Mouse (Mus musculus): ENCODE data around the gene Adgra1. TPM values are rescaled to one million over a fixed set of nuclear protein-coding genes. Genes with fewer than 3 reads are reported as not detected.
A peak's percentile ranks its signal among the peaks of the same experiment; 100 is the strongest.

Gene Adgra1
- polyA plus RNA-seq, 1 experiment from 2014 or later, result 24.2 TPM

DNA sequence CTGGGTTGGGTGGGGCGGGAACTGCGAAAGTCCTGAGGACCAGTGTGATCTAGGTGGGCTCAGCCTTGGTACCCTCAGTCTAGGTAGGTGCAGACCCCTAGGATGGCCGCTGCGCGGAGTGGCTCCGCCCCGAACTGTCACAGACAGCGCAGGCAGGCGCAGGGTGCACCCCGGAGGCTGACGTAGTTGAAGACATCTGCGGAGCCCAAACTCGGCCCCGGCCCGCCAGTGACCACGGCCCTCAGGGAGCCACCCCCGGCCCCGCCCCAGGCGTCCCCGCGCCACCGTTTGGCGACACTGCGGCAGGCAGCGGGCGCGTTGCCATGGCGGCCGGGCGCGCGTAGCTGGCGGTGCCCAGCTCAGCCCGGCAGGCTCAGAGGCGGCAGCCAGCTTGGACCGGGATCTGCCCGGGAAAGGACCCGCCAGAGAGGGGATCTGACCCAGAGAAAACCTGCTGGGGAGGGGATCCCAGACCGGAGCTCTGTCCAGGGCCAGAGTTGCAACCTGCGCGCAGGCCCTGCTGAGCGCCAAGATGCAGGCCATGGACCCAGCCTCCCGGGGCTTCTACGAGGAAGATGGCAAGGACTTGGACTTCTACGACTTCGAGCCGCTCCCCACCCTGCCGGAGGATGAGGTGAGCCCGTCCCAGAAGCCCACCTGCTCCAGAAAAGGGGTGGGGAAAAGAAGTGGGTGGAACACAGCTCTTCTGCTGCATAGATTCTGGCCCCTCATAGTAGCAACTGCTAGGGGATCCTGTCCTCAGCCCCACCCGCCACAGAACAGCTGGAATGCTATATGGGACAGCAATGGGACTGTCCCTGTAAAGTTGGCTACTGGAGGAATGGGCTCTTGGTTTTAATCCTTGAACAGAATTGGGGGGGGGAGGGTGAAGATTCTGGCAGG lies 60.9 kb downstream of the Adgra1 start, which contains the start of gene Kndc1:
Gene Kndc1 (plus strand): TSS at position 42 of the 903 bp plus-strand sequence.
- H3K9me3 ChIP-seq (ENCODE audit: control insufficient read depth, low read length), result no peaks in the 10 kb centered on the region
- H3K9ac ChIP-seq (replicated peaks; ENCODE audit: low read length), result peak within 1 kb of the TSS; percentile 68
- 0 out of 2 replicates have a peak, but pooled peaks cover 9% of the 10 kb centered on the region for H3K27me3 ChIP-seq (ENCODE audit: control insufficient read depth, insufficient read depth, low read length)
- no peaks in the 10 kb centered on the region for H3K36me3 ChIP-seq (ENCODE audit: control insufficient read depth, insufficient read depth, low read length)
- DNase-seq, result peak; percentile 78
- H3K4me2 ChIP-seq (ENCODE audit: low read length), result peak within 1 kb of the TSS; percentile 76
- H3K4me1 ChIP-seq (ENCODE audit: control insufficient read depth, insufficient read depth, low read length), result 0 out of 2 replicates have a peak, but pooled peaks cover 8% of the 10 kb centered on the region
- ATAC-seq (ENCODE audit: low FRiP score, low TSS enrichment), result peak; percentile 73
- under 1% methylated on average over 50 of the region's 50 CpGs for WGBS
- peak within 1 kb of the TSS; percentile 52 for H3K4me3 ChIP-seq (replicated peaks; ENCODE audit: low read depth, low read length)
- H3K27ac ChIP-seq (replicated peaks; ENCODE audit: low read depth, low read length), result no peak within 1 kb of the TSS

DNA sequence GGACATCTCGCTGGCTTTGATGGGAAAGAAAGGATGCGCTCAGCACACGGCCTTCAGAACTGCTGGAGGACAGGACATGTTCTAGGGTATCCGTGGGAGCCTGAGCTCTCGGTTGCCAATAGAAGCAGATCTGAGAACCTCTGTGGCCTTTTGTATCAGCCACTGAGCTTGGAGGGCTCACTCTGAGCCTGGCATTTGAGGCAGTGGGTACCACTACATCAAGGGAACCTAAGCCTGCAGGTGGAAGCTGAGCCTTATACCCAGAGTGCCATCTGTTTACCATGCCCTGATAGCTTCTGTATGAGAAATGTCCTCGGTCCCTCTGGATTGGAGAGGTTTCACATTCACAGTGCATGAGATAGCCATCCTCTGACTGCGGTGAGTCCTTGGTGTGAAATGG lies 62.3 kb downstream of the Adgra1 start:
- ATAC-seq (ENCODE audit: low FRiP score, low TSS enrichment), result no peak
- no peaks in the 10 kb centered on the region for H3K9me3 ChIP-seq (ENCODE audit: control insufficient read depth, low read length)
- no peak overlapping the region; the same call in 1 of the 2 replicates for H3K4me3 ChIP-seq (replicated peaks; ENCODE audit: low read depth, low read length)
- WGBS, result 72% methylated on average over 7 of the region's 7 CpGs
- no peak for DNase-seq
- no peaks in the 10 kb centered on the region for H3K36me3 ChIP-seq (ENCODE audit: control insufficient read depth, insufficient read depth, low read length)
- 0 out of 2 replicates have a peak, but pooled peaks cover 8% of the 10 kb centered on the region for H3K4me1 ChIP-seq (ENCODE audit: control insufficient read depth, insufficient read depth, low read length)
- peak overlapping the region; percentile 16; the same call in 1 of the 2 replicates for H3K9ac ChIP-seq (replicated peaks; ENCODE audit: low read length)
- 0 out of 2 replicates have a peak, but pooled peaks cover 9% of the 10 kb centered on the region for H3K27me3 ChIP-seq (ENCODE audit: control insufficient read depth, insufficient read depth, low read length)
- H3K4me2 ChIP-seq (ENCODE audit: low read length), result peak overlapping the region; percentile 76
- no peak overlapping the region for H3K27ac ChIP-seq (replicated peaks; ENCODE audit: low read depth, low read length)

DNA sequence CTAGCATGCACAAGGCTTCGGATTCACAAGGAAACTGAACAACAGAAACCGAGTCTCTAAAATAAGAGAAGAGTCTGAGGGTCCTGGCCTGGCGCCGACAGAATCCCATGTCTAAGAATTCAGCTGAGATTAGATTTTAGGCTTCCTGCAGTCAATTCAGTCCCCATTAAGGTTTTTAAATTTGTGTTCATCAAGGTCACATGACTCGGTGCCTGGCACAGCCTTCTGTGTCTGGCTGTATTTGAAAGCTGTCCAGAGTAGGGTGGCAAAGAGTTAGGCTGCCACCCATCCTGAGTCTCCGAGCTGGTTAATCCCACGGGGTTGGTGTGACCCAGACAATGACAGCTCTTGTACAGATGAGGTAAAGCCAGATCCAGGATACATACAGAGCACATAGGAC lies 62.8 kb downstream of the Adgra1 start:
- H3K36me3 ChIP-seq (ENCODE audit: control insufficient read depth, insufficient read depth, low read length), result no peaks in the 10 kb centered on the region
- no peaks in the 10 kb centered on the region for H3K9me3 ChIP-seq (ENCODE audit: control insufficient read depth, low read length)
- DNase-seq, result no peak
- H3K4me3 ChIP-seq (replicated peaks; ENCODE audit: low read depth, low read length), result no peak overlapping the region
- no peak overlapping the region for H3K27ac ChIP-seq (replicated peaks; ENCODE audit: low read depth, low read length)
- H3K27me3 ChIP-seq (ENCODE audit: control insufficient read depth, insufficient read depth, low read length), result 0 out of 2 replicates have a peak, but pooled peaks cover 9% of the 10 kb centered on the region
- WGBS, result 86% methylated on average over 7 of the region's 7 CpGs
- H3K4me2 ChIP-seq (ENCODE audit: low read length), result no peak overlapping the region
- 0 out of 2 replicates have a peak, but pooled peaks cover 8% of the 10 kb centered on the region for H3K4me1 ChIP-seq (ENCODE audit: control insufficient read depth, insufficient read depth, low read length)
- ATAC-seq (ENCODE audit: low FRiP score, low TSS enrichment), result no peak
- no peak overlapping the region for H3K9ac ChIP-seq (replicated peaks; ENCODE audit: low read length)

DNA sequence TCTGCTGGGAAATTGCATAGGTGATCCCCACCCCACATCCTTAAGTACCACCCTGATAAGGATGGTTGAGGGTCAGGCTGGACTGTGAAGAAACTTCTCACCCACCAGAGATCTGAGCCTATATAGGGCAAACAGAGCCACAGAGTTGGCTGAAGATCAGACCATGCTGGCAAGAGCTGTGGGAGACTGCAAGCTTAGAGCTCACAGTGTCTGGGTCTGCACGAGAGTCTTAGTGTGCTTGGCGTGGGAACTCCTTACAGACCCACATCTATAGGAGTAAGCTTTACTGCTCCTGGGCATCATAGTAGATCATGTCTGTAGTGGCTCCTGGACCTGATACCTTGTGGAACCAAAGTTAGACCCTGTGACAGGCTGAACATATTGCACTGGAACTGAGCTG lies 64.6 kb downstream of the Adgra1 start:
- no peak overlapping the region for H3K27ac ChIP-seq (replicated peaks; ENCODE audit: low read depth, low read length)
- no peak overlapping the region for H3K4me3 ChIP-seq (replicated peaks; ENCODE audit: low read depth, low read length)
- no peaks in the 10 kb centered on the region for H3K9me3 ChIP-seq (ENCODE audit: control insufficient read depth, low read length)
- H3K9ac ChIP-seq (replicated peaks; ENCODE audit: low read length), result no peak overlapping the region
- no peaks in the 10 kb centered on the region for H3K36me3 ChIP-seq (ENCODE audit: control insufficient read depth, insufficient read depth, low read length)
- 0 out of 2 replicates have a peak, but pooled peaks cover 9% of the 10 kb centered on the region for H3K27me3 ChIP-seq (ENCODE audit: control insufficient read depth, insufficient read depth, low read length)
- no peak overlapping the region for H3K4me2 ChIP-seq (ENCODE audit: low read length)
- 83% methylated on average over 2 of the region's 2 CpGs for WGBS
- ATAC-seq (ENCODE audit: low FRiP score, low TSS enrichment) (no peak), DNase-seq (no peak)
- 0 out of 2 replicates have a peak, but pooled peaks cover 8% of the 10 kb centered on the region for H3K4me1 ChIP-seq (ENCODE audit: control insufficient read depth, insufficient read depth, low read length)

DNA sequence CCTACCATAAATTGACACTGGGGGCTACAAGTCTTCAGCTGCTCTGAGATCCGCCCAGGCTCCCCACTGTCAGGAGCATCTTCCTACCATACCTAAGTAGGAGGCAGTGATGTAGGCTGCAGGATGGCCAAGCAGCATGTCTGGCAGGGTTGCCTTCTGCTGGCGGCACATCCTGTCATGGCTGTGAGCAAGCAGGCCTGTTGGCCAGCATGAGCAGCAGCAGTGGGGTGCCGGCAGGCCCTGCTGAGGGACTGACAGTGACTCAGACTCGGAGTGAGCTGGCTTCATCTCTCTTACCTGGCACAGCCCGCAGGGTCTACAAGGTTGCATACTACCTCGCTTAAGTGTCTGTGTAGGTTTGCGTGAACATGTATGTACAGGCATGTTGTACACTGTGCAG lies 65.5 kb downstream of the Adgra1 start:
- DNase-seq (no peak), ATAC-seq (ENCODE audit: low FRiP score, low TSS enrichment) (no peak)
- H3K27me3 ChIP-seq (ENCODE audit: control insufficient read depth, insufficient read depth, low read length), result 0 out of 2 replicates have a peak, but pooled peaks cover 9% of the 10 kb centered on the region
- no peak overlapping the region for H3K4me3 ChIP-seq (replicated peaks; ENCODE audit: low read depth, low read length)
- no peak overlapping the region for H3K9ac ChIP-seq (replicated peaks; ENCODE audit: low read length)
- H3K4me2 ChIP-seq (ENCODE audit: low read length), result no peak overlapping the region
- no peaks in the 10 kb centered on the region for H3K36me3 ChIP-seq (ENCODE audit: control insufficient read depth, insufficient read depth, low read length)
- no peaks in the 10 kb centered on the region for H3K9me3 ChIP-seq (ENCODE audit: control insufficient read depth, low read length)
- no peak overlapping the region for H3K27ac ChIP-seq (replicated peaks; ENCODE audit: low read depth, low read length)
- 0 out of 2 replicates have a peak, but pooled peaks cover 8% of the 10 kb centered on the region for H3K4me1 ChIP-seq (ENCODE audit: control insufficient read depth, insufficient read depth, low read length)
- 80% methylated on average over 7 of the region's 7 CpGs for WGBS

- Histone ChIP-seq H3K4me3 (replicated peaks; ENCODE audit: low read depth, low read length) (no peak overlapping the region), H3K4me2 (ENCODE audit: low read length) (no peak overlapping the region), H3K36me3 (ENCODE audit: control insufficient read depth, insufficient read depth, low read length) (no peaks in the 10 kb centered on the region), H3K9ac (replicated peaks; ENCODE audit: low read length) (no peak overlapping the region), H3K9me3 (ENCODE audit: control insufficient read depth, low read length) (no peaks in the 10 kb centered on the region), H3K4me1 (ENCODE audit: control insufficient read depth, insufficient read depth, low read length) (0 out of 2 replicates have a peak, but pooled peaks cover 13% of the 10 kb centered on the region), H3K27me3 (ENCODE audit: control insufficient read depth, insufficient read depth, low read length) (0 out of 2 replicates have a peak, but pooled peaks cover 2% of the 10 kb centered on the region), H3K27ac (replicated peaks; ENCODE audit: low read depth, low read length) (no peak overlapping the region)
- WGBS, result 94% methylated on average over 7 of the region's 7 CpGs
- DNase-seq, result no peak
- no peak for ATAC-seq (ENCODE audit: low FRiP score, low TSS enrichment)
Observed at GRCm38 (mm10) chr7:139900456-139900855, 66.5 kb downstream of the Adgra1 start.

DNA sequence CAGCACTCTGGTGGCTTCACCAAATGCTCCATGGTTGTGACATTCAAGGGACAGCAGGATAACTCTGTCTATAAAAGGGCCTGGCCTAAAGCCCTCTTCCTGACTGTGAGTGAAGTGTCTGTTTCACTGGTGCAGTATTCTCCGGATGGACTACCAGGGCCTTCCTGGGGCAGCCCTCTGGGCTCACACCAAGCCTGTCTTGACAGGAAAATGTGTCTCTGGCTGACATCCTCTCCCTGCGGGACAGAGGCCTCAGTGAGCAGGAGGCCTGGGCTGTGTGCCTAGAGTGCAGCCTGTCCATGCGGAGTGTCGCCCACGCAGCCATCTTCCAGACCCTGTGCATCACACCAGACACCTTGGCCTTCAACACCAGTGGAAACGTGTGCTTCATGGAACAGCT lies 66.9 kb downstream of the Adgra1 start:
- H3K4me3 ChIP-seq (replicated peaks; ENCODE audit: low read depth, low read length), result no peak overlapping the region
- H3K4me2 ChIP-seq (ENCODE audit: low read length), result no peak overlapping the region
- no peaks in the 10 kb centered on the region for H3K9me3 ChIP-seq (ENCODE audit: control insufficient read depth, low read length)
- 0 out of 2 replicates have a peak, but pooled peaks cover 12% of the 10 kb centered on the region for H3K4me1 ChIP-seq (ENCODE audit: control insufficient read depth, insufficient read depth, low read length)
- no peak for ATAC-seq (ENCODE audit: low FRiP score, low TSS enrichment)
- no peaks in the 10 kb centered on the region for H3K27me3 ChIP-seq (ENCODE audit: control insufficient read depth, insufficient read depth, low read length)
- no peak overlapping the region for H3K27ac ChIP-seq (replicated peaks; ENCODE audit: low read depth, low read length)
- no peaks in the 10 kb centered on the region for H3K36me3 ChIP-seq (ENCODE audit: control insufficient read depth, insufficient read depth, low read length)
- 94% methylated on average over 6 of the region's 6 CpGs for WGBS
- DNase-seq, result no peak
- no peak overlapping the region for H3K9ac ChIP-seq (replicated peaks; ENCODE audit: low read length)

DNA sequence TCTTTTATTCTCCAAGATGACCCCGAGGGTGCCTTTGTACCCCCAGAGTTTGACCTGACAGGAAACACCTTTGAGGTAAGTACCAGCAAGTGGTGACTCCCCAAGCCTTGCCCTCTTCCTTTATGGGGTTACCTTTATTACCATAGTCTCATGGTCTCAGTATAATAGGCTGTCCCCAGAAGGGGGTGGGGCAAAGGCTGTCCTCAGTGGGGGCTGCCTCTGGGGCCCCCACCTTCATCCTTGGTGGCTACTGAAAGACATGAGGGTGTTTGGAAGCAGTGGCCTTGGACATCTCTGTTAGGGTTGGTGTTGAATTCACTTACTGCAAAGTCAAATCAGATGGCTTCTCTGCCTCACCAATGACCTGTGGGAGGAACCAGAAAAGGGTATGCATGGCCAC lies 68.0 kb downstream of the Adgra1 start:
- H3K4me3 ChIP-seq (replicated peaks; ENCODE audit: low read depth, low read length), result no peak overlapping the region
- no peaks in the 10 kb centered on the region for H3K27me3 ChIP-seq (ENCODE audit: control insufficient read depth, insufficient read depth, low read length)
- H3K9me3 ChIP-seq (ENCODE audit: control insufficient read depth, low read length), result no peaks in the 10 kb centered on the region
- no peak overlapping the region for H3K27ac ChIP-seq (replicated peaks; ENCODE audit: low read depth, low read length)
- no peak for ATAC-seq (ENCODE audit: low FRiP score, low TSS enrichment)
- H3K9ac ChIP-seq (replicated peaks; ENCODE audit: low read length), result no peak overlapping the region
- DNase-seq, result no peak
- no peaks in the 10 kb centered on the region for H3K36me3 ChIP-seq (ENCODE audit: control insufficient read depth, insufficient read depth, low read length)
- no peak overlapping the region for H3K4me2 ChIP-seq (ENCODE audit: low read length)
- 32% methylated on average over 1 of the region's 1 CpGs for WGBS
- 0 out of 2 replicates have a peak, but pooled peaks cover 10% of the 10 kb centered on the region for H3K4me1 ChIP-seq (ENCODE audit: control insufficient read depth, insufficient read depth, low read length)
